Mouse (Mus musculus): ENCODE data around the gene Unc50. TPM values are rescaled to one million over a fixed set of nuclear protein-coding genes. Genes with fewer than 3 reads are reported as not detected.

Gene Unc50
- total and polyA plus RNA-seq, 3 experiments: 41.8 to 75.5 (median 58.5) TPM

DNA sequence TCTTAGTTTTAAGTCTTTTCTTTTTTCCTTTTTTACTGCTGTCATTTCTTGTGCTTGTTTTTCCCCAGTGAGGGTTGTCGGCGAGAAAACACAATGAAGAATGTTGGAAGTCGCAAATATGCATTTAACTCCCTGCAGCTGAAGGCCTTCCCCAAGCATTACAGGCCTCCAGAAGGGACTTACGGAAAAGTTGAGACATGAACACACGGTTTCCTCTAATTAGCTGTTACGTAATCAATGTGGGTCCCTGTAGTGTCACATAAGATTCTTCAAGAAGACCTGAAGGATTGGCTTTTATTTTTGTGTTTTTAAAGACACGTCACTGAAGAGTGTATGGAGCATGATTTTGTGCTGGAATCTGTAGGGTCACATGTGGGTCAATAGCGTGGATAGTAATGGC, 21.9 kb upstream of the Unc50 start:
- Histone ChIP-seq H3K4me1 (ENCODE audit: control insufficient read depth in 1 of 2, insufficient read depth in 2 of 2) (peaks cover 17 to 44% of the 10 kb centered on the region in 2 experiments), H3K36me3 (replicated peaks in 1 of 2; ENCODE audit: control insufficient read depth in 1 of 2, insufficient read depth in 1 of 2, low read length in 1 of 2) (peaks cover 3 to 16% of the 10 kb centered on the region in 2 experiments), H3K79me2 (replicated peaks; ENCODE audit: control insufficient read depth, extremely low read depth, insufficient read depth, poor library complexity, severe bottlenecking) (no peaks in the 10 kb centered on the region), H3K9ac (ENCODE audit: insufficient read depth, low read depth) (no peak overlapping the region), H3K4me3 (replicated peaks in 1 of 3; ENCODE audit: low read depth in 2 of 3, low read length in 2 of 3, poor library complexity in 1 of 3) (no peak overlapping the region), H3K9me3 (replicated peaks; ENCODE audit: low read length) (no peaks in the 10 kb centered on the region), H3K4me2 (ENCODE audit: insufficient read depth, low read depth, poor library complexity, severe bottlenecking) (no peak overlapping the region), H3K27me3 (replicated peaks) (no peaks in the 10 kb centered on the region), H3K27ac (ENCODE audit: insufficient read depth, low read depth) (no peak overlapping the region)
- dilution Hi-C loops (cut with MboI; ENCODE audit: extremely low pct_ligation_motif_present, extremely low pct_unique_long_range_greater_than_20kb, low sequenced_read_pairs) (no loop called here), in situ Hi-C loops (cut with MboI; ENCODE audit: low pct_ligation_motif_present, low pct_unique_long_range_greater_than_20kb, low sequenced_read_pairs) (no loop called here)
- TF ChIP-seq ZMIZ1 (IDR thresholded peaks at IDR 0.05; ENCODE audit: low read depth, low read length) (no peak), POLR2A (IDR thresholded peaks at IDR 0.05; ENCODE audit: low read depth, low read length) (no peak), CHD2 (IDR thresholded peaks at IDR 0.05; ENCODE audit: low read length) (no peak), JUN (IDR thresholded peaks at IDR 0.05; ENCODE audit: insufficient read depth, low read depth, low read length) (no peak), TCF12 (IDR thresholded peaks at IDR 0.05; ENCODE audit: low read depth, low read length) (no peak), NELFE (IDR thresholded peaks at IDR 0.05; ENCODE audit: low read depth, low read length) (no peak), USF1 (IDR thresholded peaks at IDR 0.05; ENCODE audit: low read depth, low read length) (no peak), GABPA (IDR thresholded peaks at IDR 0.05; ENCODE audit: insufficient replicate concordance, low read depth, low read length) (no peak), HCFC1 (IDR thresholded peaks at IDR 0.05; ENCODE audit: low read depth, low read length) (no peak), ELF1 (IDR thresholded peaks at IDR 0.05; ENCODE audit: low read depth, low read length) (no peak), JUND (conservative IDR thresholded peaks at IDR 0.05; ENCODE audit: low read depth, low read length) (peak; percentile 39; the same call in 1 of the 2 replicates), ZC3H11A (IDR thresholded peaks at IDR 0.05; ENCODE audit: low read depth, low read length) (no peak), TBP (conservative IDR thresholded peaks at IDR 0.05; ENCODE audit: low read depth, low read length) (no peak), EP300 (IDR thresholded peaks at IDR 0.05; ENCODE audit: low read length) (peak; percentile 26; the same call in 1 of the 2 replicates), BHLHE40 (IDR thresholded peaks at IDR 0.05; ENCODE audit: low read depth, low read length) (no peak), USF2 (conservative IDR thresholded peaks at IDR 0.05; ENCODE audit: low read depth, low read length) (no peak), E2F4 (IDR thresholded peaks at IDR 0.05; ENCODE audit: insufficient replicate concordance, low read depth, low read length) (no peak)
- no peak for DNase-seq (ENCODE audit: extremely low read depth)

DNA sequence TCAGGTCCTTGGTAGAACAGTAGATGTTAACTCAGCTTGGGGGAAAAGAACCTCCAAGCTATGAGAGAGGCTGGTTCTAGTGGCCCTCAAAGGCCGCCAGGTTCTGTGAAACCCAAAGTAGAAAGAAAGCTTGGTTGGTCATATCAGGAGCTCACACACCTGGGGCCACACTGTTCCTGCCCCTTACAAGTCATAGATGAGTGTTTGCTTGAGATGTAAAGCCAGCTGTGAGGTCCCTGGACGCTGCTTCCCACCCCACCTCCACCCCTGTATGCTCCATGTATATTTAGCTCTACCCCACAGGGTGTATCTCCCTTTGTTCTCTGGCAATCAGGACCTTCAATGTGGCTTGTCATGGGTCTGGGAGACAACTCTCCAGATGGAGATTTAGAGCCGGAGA, 21.3 kb upstream of the Unc50 start:
- H3K9me3 ChIP-seq (replicated peaks; ENCODE audit: low read length): no peaks in the 10 kb centered on the region
- peaks cover under 1 to 16% of the 10 kb centered on the region in 2 experiments for H3K36me3 ChIP-seq (replicated peaks in 1 of 2; ENCODE audit: control insufficient read depth in 1 of 2, insufficient read depth in 1 of 2, low read length in 1 of 2)
- no peaks in the 10 kb centered on the region for H3K79me2 ChIP-seq (replicated peaks; ENCODE audit: control insufficient read depth, extremely low read depth, insufficient read depth, poor library complexity, severe bottlenecking)
- H3K27ac ChIP-seq (ENCODE audit: insufficient read depth, low read depth): no peak overlapping the region
- no peak overlapping the region for H3K4me3 ChIP-seq (replicated peaks in 1 of 3; ENCODE audit: low read depth in 2 of 3, low read length in 2 of 3, poor library complexity in 1 of 3)
- dilution Hi-C loops (cut with MboI; ENCODE audit: extremely low pct_ligation_motif_present, extremely low pct_unique_long_range_greater_than_20kb, low sequenced_read_pairs): no loop called here
- no peak overlapping the region for H3K9ac ChIP-seq (ENCODE audit: insufficient read depth, low read depth)
- no peak overlapping the region for H3K4me2 ChIP-seq (ENCODE audit: insufficient read depth, low read depth, poor library complexity, severe bottlenecking)
- peaks cover 17 to 44% of the 10 kb centered on the region in 2 experiments for H3K4me1 ChIP-seq (ENCODE audit: control insufficient read depth in 1 of 2, insufficient read depth in 2 of 2)
- no peak for DNase-seq (ENCODE audit: extremely low read depth)
- no peaks in the 10 kb centered on the region for H3K27me3 ChIP-seq (replicated peaks)
- TF ChIP-seq POLR2A (IDR thresholded peaks at IDR 0.05; ENCODE audit: low read depth, low read length) (no peak), IRF4 (IDR thresholded peaks at IDR 0.05; ENCODE audit: low read depth, low read length) (peak; percentile 31; the same call in 1 of the 2 replicates), EP300 (IDR thresholded peaks at IDR 0.05; ENCODE audit: low read length) (peak; percentile 51), HCFC1 (IDR thresholded peaks at IDR 0.05; ENCODE audit: low read depth, low read length) (no peak), ELF1 (IDR thresholded peaks at IDR 0.05; ENCODE audit: low read depth, low read length) (no peak), POLR2AphosphoS2 (IDR thresholded peaks at IDR 0.05; ENCODE audit: low read depth, low read length) (no peak), TCF12 (IDR thresholded peaks at IDR 0.05; ENCODE audit: low read depth, low read length) (peak; percentile 53; the same call in 1 of the 2 replicates), NELFE (IDR thresholded peaks at IDR 0.05; ENCODE audit: low read depth, low read length) (no peak)
- in situ Hi-C loops (cut with MboI; ENCODE audit: low pct_ligation_motif_present, low pct_unique_long_range_greater_than_20kb, low sequenced_read_pairs): no loop called here

Data from CH12.LX (cell line).